Mouse (Mus musculus) stomach, embryonic 15.5 days (tissue): ENCODE data around the gene Ccl28. TPM values are rescaled to one million over a fixed set of nuclear protein-coding genes. Genes with fewer than 3 reads are reported as not detected.
A peak's percentile ranks its signal among the peaks of the same experiment; 100 is the strongest.
"Not testable (repeated sequence)": the region's sequence is repeated elsewhere in the genome, so short reads cannot be mapped to it uniquely, and the experiment has no call there.

Experiments used
- ATAC-seq: fragments of 200-750 bp; cut with Nextera tagmentation; 2 replicates; pipeline ENCODE4 v1.8.0; 2017; ENCODE audit warnings: low read depth, moderate number of reproducible peaks, moderate TSS enrichment; ENCODE audit not compliant: insufficient read depth, low FRiP score
- H3K27ac ChIP-seq: fragments of 300-500 bp; sonication (generic); 2 replicates; pipeline ENCODE4 v1.5.1; 2015; ENCODE audit warnings: mild to moderate bottlenecking, inconsistent platforms
- H3K27me3 ChIP-seq: fragments of 300-500 bp; sonication (generic); replicated peaks from 2 replicates; pipeline ENCODE4 v1.6.1; 2015; ENCODE audit warnings: inconsistent platforms
- H3K36me3 ChIP-seq: fragments of 300-500 bp; sonication (generic); 2 replicates; pipeline ENCODE4 v1.6.1; 2015; ENCODE audit warnings: inconsistent platforms
- H3K4me1 ChIP-seq: fragments of 300-500 bp; sonication (generic); 2 replicates; pipeline ENCODE4 v1.6.1; 2015; ENCODE audit warnings: inconsistent platforms
- H3K4me2 ChIP-seq: fragments of 300-500 bp; sonication (generic); 2 replicates; pipeline ENCODE4 v1.6.1; 2015; ENCODE audit warnings: mild to moderate bottlenecking, inconsistent platforms
- H3K4me3 ChIP-seq: fragments of 300-500 bp; sonication (generic); replicated peaks from 2 replicates; pipeline ENCODE4 v1.5.1; 2015; ENCODE audit warnings: inconsistent platforms
- H3K9ac ChIP-seq: fragments of 300-500 bp; sonication (generic); 2 replicates; pipeline ENCODE4 v1.6.1; 2015; ENCODE audit warnings: inconsistent platforms
- H3K9me3 ChIP-seq: fragments of 300-500 bp; sonication (generic); 2 replicates; pipeline ENCODE4 v1.6.1; 2016; ENCODE audit warnings: inconsistent platforms
- WGBS: fragments of 180-500 bp; shearing (Covaris S2); methylation state at CpG from one replicate; pipeline ENCODE4 v1.1.7; 2015; 5-methylcytosine and 5-hydroxymethylcytosine counted together
- polyA plus RNA-seq: library from polyadenylated mRNA; unstranded; fragments of >200 nt; fragmentation: Nextera tagmentation; extraction: Ambion mirVana; gene quantifications from 2 replicates; pipeline ENCODE4 v1.2.1, GENCODE M21; 2015

The Ccl28 gene
- polyA plus RNA-seq, result 0.10 and 0.13 TPM in 2 replicates

DNA sequence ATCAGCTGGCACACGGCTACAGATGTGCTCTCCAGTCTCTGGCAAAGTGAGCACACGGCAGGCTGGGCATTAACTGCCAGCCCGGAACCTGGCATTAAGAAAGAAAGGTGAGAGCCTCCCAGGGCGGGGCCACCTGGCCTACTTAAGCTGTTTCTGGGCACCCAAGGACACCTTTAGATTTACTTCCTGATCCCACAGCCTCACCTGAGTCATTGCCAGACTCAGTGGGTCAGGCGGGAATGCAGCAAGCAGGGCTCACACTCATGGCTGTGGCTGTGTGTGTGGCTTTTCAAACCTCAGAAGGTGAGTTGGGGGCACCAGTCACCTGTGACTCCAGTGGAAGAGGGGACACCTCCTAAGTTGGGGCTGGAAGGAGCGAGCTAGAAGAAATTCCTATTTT lies at the start of gene Ccl28:
Gene Ccl28 (plus strand): TSS at position 186 of the 400 bp plus-strand sequence.
- no peak for ATAC-seq
- 82% methylated on average over 6 of the region's 6 CpGs for WGBS
- Histone ChIP-seq H3K27ac (no peak within 1 kb of the TSS), H3K4me2 (no peak within 1 kb of the TSS), H3K36me3 (no peaks in the 10 kb centered on the region), H3K4me1 (no peaks in the 10 kb centered on the region), H3K9me3 (no peaks in the 10 kb centered on the region), H3K4me3 (no peak within 1 kb of the TSS), H3K9ac (no peak within 1 kb of the TSS), H3K27me3 (no peaks in the 10 kb centered on the region)

DNA sequence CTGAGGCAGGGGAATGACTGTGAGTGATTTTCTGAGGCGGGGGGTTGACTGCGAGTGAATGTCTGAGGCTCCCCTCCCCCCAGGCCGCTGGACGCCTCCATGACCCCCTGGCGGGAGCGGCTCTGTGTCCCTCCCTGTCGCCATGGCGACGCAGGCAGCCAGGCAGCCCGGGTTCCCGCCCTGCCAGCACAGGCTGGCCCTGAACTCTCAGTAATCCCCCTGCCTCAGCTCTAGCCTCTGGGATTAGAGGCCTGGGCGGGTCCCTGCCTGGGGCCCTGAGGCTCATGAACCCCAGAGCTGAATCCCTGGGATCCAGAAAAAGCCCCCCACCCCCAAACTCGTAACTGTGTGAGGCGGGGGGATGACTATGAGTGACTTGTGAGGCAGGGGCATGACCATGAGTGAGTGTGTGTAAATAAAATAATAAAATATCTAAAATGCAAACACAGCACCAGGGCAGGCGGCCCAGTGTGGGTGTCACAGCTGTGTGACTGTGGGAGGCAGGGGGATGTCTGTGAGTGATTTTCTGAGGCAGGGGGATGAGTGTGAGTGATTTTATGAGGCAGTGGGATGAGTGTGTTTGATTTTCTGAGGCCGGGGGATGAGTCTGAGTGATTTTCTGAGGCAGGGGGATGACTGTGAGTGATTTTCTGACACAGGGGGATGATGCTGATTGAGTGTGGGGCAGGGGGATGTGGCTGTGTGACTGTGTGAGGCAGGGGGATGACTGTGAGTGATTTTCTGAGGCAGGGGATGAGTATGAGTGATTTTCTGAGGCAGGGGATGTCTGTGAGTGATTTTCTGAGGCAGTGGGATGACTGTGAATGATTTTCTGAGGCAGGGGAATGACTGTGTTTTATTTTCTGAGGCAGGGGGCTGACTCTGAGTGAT lies 27.1 kb upstream of the Ccl28 start:
- H3K4me1 ChIP-seq, H3K4me2 ChIP-seq, H3K27me3 ChIP-seq, H3K9ac ChIP-seq, H3K4me3 ChIP-seq, H3K36me3 ChIP-seq, H3K27ac ChIP-seq: not testable (repeated sequence)
- WGBS, result 72% methylated on average over 16 of the region's 16 CpGs
- peaks cover 14% of the 10 kb centered on the region for H3K9me3 ChIP-seq
- ATAC-seq, result peak; percentile 86

DNA sequence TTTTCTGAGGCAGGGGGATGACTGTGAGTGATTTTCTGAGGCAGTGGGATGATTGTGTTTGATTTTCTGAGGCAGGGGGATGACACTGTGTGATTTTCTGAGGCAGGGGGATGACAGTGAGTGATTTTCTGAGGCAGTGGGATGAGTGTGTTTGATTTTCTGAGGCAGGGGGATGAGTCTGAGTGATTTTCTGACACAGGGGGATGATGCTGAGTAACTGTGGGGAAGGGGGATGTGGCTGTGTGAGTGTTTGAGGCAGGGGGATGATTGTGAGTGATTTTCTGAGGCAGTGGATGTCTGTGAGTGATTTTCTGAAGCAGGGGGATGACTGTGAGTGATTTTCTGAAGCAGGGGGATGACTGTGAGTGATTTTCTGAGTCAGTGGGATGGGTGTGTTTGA lies 25.2 kb upstream of the Ccl28 start:
- not testable (repeated sequence) for H3K4me1 ChIP-seq, H3K9ac ChIP-seq, ATAC-seq

DNA sequence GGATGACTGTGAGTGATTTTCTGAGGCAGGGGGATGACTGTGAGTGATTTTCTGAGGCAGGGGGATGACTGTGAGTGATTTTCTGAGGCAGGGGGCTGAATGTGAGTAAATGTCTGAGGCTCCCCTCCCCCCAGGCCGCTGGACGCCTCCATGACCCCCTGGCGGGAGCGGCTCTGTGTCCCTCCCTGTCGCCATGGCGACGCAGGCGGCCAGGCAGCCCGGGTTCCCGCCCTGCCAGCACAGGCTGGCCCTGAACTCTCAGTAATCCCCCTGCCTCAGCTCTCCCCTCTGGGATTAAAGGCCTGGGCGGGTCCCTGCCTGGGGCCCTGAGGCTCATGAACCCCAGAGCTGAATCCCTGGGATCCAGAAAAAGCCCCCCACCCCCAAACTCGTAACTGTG lies 24.6 kb upstream of the Ccl28 start:
- not testable (repeated sequence) for H3K4me2 ChIP-seq, H3K4me1 ChIP-seq, H3K9ac ChIP-seq, H3K27me3 ChIP-seq, H3K27ac ChIP-seq, H3K36me3 ChIP-seq, ATAC-seq, H3K4me3 ChIP-seq
- 80% methylated on average over 12 of the region's 12 CpGs for WGBS
- H3K9me3 ChIP-seq, result peaks cover 14% of the 10 kb centered on the region

More for the DNA sequence above, 25.2 kb upstream of the Ccl28 start:
- H3K36me3 ChIP-seq, H3K4me2 ChIP-seq, H3K4me3 ChIP-seq, H3K27ac ChIP-seq, H3K27me3 ChIP-seq: not testable (repeated sequence)
- peaks cover 14% of the 10 kb centered on the region for H3K9me3 ChIP-seq

DNA sequence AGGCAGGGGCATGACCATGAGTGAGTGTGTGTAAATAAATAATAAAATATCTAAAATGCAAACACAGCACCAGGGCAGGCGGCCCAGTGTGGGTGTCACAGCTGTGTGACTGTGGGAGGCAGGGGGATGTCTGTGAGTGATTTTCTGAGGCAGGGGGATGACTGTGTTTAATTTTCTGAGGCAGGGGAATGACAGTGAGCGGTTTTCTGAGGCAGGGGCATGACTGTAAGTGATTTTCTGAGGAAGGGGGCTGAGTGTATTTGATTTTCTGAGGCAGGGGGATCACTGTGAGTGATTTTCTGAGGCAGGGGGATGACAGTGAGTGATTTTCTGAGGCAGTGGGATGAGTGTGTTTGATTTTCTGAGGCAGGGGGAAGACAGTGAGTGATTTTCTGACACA lies 24.1 kb upstream of the Ccl28 start:
- H3K36me3 ChIP-seq, H3K27me3 ChIP-seq, H3K27ac ChIP-seq, H3K4me3 ChIP-seq, H3K4me2 ChIP-seq, H3K9ac ChIP-seq, ATAC-seq, H3K4me1 ChIP-seq: not testable (repeated sequence)
- H3K9me3 ChIP-seq, result peaks cover 14% of the 10 kb centered on the region
- WGBS, result 71% methylated on average over 2 of the region's 2 CpGs

DNA sequence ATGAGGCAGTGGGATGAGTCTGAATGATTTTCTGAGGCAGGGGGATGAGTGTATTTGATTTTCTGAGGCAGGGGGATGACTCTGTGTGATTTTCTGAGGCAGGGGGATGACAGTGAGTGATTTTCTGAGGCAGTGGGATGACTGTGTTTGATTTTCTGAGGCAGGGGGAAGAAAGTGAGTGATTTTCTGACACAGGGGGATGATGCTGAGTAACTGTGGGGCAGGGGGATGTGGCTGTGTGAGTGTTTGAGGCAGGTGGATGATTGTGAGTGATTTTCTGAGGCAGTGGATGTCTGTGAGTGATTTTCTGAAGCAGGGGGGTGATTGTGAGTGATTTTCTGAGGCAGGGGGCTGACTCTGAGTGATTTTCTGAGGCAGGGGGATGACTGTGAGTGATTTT lies 23.5 kb upstream of the Ccl28 start:
- not testable (repeated sequence) for H3K4me3 ChIP-seq, H3K27me3 ChIP-seq, H3K4me2 ChIP-seq, H3K27ac ChIP-seq, H3K9ac ChIP-seq, H3K36me3 ChIP-seq, ATAC-seq, H3K4me1 ChIP-seq
- peaks cover 14% of the 10 kb centered on the region for H3K9me3 ChIP-seq

DNA sequence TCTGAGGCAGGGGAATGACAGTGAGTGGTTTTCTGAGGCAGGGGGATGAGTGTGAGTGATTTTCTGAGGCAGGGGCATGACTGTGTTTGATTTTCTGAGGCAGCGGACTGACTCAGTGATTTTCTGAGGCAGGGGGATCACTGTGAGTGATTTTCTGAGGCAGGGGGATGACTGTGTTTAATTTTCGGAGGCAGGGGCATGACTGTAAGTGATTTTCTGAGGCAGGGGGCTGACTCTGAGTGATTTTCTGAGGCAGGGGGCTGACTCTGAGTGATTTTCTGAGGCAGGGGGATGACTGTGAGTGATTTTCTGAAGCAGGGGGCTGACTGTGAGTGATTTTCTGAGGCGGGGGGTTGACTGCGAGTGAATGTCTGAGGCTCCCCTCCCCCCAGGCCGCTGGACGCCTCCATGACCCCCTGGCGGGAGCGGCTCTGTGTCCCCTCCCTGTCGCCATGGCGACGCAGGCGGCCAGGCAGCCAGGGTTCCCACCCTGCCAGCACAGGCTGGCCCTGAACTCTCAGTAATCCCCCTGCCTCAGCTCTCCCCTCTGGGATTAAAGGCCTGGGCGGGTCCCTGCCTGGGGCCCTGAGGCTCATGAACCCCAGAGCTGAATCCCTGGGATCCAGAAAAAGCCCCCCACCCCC lies 20.8 kb upstream of the Ccl28 start:
- ATAC-seq, H3K27ac ChIP-seq, H3K4me1 ChIP-seq, H3K9me3 ChIP-seq, H3K36me3 ChIP-seq, H3K4me3 ChIP-seq, H3K27me3 ChIP-seq, H3K9ac ChIP-seq, H3K4me2 ChIP-seq: not testable (repeated sequence)
- 54% methylated on average over 13 of the region's 13 CpGs for WGBS

DNA sequence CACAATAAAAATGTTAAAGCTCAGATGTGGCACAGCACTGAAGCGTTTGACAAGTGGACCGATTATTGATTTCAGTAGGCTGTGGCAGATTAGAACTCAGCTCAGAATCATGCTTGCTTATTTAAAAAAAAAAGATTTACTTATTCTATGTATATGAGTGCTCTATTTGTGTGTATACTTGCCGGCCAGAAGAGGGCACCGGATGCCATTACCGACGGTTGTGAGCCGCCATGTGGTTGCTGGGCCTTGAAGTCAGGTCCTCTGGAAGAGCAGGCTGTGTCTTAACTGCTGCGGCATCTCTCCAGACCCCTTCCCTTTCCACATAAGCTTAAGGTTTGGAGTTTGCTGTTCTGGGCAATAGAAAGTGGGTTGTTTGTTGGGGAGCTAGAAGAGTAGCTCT lies 19.7 kb upstream of the Ccl28 start:
- peak; percentile 3; the same call in 1 of the 2 replicates for ATAC-seq
- H3K4me2 ChIP-seq, H3K36me3 ChIP-seq, H3K9ac ChIP-seq, H3K4me1 ChIP-seq, H3K27ac ChIP-seq, H3K9me3 ChIP-seq, H3K4me3 ChIP-seq, H3K27me3 ChIP-seq: not testable (repeated sequence)
- WGBS, result 93% methylated on average over 8 of the region's 8 CpGs

DNA sequence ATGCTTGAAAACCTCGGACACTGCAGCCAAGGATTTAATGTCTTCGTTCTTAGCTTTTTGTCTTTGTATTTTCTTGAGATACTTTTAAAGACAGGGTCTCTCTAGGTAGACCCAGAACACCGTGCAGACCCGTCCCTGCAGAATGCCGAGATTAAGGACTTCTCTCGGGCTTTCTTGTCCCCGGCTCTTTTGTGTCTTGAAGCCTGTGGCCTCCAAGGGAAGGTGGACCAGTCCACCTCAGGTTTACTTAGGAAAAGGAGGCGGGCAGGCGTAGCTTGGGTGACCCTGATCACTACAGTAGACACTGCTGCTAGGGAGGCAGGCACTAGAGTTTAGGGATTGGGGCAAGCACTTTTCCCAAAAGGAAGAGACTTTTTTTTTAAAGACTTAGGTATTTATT lies 19.3 kb upstream of the Ccl28 start:
- H3K9me3 ChIP-seq, ATAC-seq, H3K27ac ChIP-seq, H3K4me3 ChIP-seq, H3K4me1 ChIP-seq, H3K4me2 ChIP-seq, H3K36me3 ChIP-seq, H3K27me3 ChIP-seq, H3K9ac ChIP-seq: not testable (repeated sequence)
- 89% methylated on average over 8 of the region's 9 CpGs for WGBS

DNA sequence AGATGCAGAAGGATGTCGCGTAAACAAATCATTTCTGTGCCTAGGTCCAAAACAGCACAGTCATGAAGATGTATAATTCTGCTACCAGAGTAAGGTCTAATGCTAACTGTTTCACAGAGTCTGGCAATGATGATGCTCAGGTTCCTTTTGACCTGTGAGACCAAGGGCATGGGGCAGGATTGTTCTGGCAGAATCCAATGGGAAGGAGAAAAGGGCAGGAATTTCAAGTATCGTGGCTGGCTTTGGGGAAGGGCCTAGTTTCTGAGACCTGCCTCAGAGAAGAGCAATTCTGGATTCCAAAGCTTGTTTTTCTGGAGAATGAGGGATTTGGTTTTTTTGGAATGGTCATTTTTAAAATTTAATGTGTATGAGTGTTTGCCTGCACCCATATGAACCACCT lies 4.8 kb upstream of the Ccl28 start:
- Histone ChIP-seq H3K9ac (no peak overlapping the region), H3K4me2 (no peak overlapping the region), H3K9me3 (no peaks in the 10 kb centered on the region), H3K4me3 (no peak overlapping the region), H3K4me1 (no peaks in the 10 kb centered on the region), H3K36me3 (no peaks in the 10 kb centered on the region), H3K27me3 (no peaks in the 10 kb centered on the region), H3K27ac (no peak overlapping the region)
- WGBS, result 93% methylated on average over 3 of the region's 3 CpGs
- ATAC-seq, result no peak

DNA sequence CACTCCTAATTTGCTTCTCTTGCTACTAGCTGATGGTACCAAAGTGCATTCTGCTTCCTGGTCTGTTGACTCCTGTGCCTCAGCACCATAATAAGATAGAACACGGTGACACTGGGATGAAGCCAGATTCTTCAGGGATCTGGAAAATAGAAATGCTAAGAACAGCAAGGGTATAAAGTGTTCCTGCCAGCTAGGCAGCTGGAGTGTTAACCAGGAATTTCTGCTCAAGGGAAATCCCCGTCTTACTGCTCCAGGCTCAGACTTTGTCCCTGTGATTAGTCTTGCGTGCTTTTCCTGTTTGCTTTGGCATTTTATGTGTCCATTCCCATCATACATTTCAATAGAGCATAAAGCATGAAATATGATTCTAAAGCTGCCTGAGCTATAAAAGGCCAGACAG lies 3.9 kb upstream of the Ccl28 start:
- no peak overlapping the region for H3K9ac ChIP-seq
- no peaks in the 10 kb centered on the region for H3K36me3 ChIP-seq
- H3K9me3 ChIP-seq, result no peaks in the 10 kb centered on the region
- no peaks in the 10 kb centered on the region for H3K27me3 ChIP-seq
- no peak overlapping the region for H3K27ac ChIP-seq
- no peaks in the 10 kb centered on the region for H3K4me1 ChIP-seq
- WGBS, result 60% methylated on average over 3 of the region's 3 CpGs
- no peak for ATAC-seq
- H3K4me2 ChIP-seq, result no peak overlapping the region
- no peak overlapping the region for H3K4me3 ChIP-seq

DNA sequence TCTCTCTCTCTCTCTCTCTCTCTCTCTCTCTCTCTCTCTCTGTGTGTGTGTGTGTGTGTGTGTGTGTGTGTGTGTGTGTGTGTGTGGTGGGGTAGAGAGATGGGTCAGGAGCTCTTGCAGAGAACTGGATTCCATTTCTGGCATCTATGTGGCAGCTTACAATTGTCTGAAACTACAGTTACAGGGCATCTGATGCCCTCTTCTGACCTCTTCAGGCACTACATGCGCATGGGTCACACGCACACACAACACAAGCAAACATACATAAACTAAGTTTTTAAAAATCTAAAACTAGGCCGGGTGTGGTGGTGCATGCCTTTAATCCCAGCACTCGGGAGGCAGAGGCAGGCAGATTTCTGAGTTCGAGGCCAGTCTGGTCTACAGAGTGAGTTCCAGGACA lies 2.3 kb downstream of the Ccl28 start:
- not testable (repeated sequence) for H3K4me1 ChIP-seq, H3K4me3 ChIP-seq, H3K36me3 ChIP-seq, H3K27ac ChIP-seq, H3K4me2 ChIP-seq, ATAC-seq, H3K9ac ChIP-seq, H3K27me3 ChIP-seq, H3K9me3 ChIP-seq
- WGBS, result 78% methylated on average over 5 of the region's 5 CpGs
